In genomic region chr17:25273706-25274501, GRCm38 (mm10) we compare ENCODE assay signal across 8 mouse cellular contexts. TPM values are rescaled to one million over a fixed set of nuclear protein-coding genes. Genes with fewer than 3 reads are reported as not detected.
DNase-seq lines count a peak whose midpoint lies in the region; ATAC-seq lines count a peak whose summit lies in the region.

No protein-coding gene starts in this region.

- peaks cover 32% of the 10 kb centered on the region for H3K36me3 ChIP-seq in hindbrain, embryonic 10.5 days

- H3K27ac ChIP-seq in hindbrain, embryonic 10.5 days, result peak overlapping the region; percentile 100

- peak overlapping the region; percentile 96 for H3K4me3 ChIP-seq in hindbrain, embryonic 10.5 days

- H3K4me1 ChIP-seq in hindbrain, embryonic 10.5 days (replicated peaks), result peaks cover 47% of the 10 kb centered on the region

- under 1% methylated on average over 45 of the region's 45 CpGs for WGBS in hindbrain, embryonic 10.5 days

- peak; percentile 99 for DNase-seq in MN1 (ENCODE audit: low spot score)
- DNase-seq in cerebellum, adult 9-10 months, result peak; percentile 97
- DNase-seq in hindbrain, embryonic 10.5 days (ENCODE audit: low spot score), result peak; percentile 95
- DNase-seq in layer of hippocampus, adult 9-11 months, result peak; percentile 93
- DNase-seq in lung, postnatal 10 days, result peak; percentile 97
- DNase-seq in ovary, postnatal 36 days (ENCODE audit: low spot score), result peak; percentile 92
- peak; percentile 98 for DNase-seq in thymus, postnatal 25 days

- no peaks in the 10 kb centered on the region for H3K9me3 ChIP-seq in hindbrain, embryonic 10.5 days

- ATAC-seq in frontal cortex, adult (ENCODE audit: low TSS enrichment), result peak; percentile 76

- no peaks in the 10 kb centered on the region for H3K27me3 ChIP-seq in hindbrain, embryonic 10.5 days (ENCODE audit: insufficient read depth, poor library complexity, severe bottlenecking)

RNA-seq across cellular contexts. Expression of gene Ube2i, which starts 0.5 kb away (rescaled TPM):
- 862 and 894 TPM in 2 replicates for polyA plus RNA-seq in hindbrain, embryonic 10.5 days (2016; fragmentation: Nextera tagmentation; extraction: Ambion mirVana)

RNA-seq across cellular contexts. Expression of gene Baiap3, which starts 17.7 kb away (rescaled TPM):
- polyA plus RNA-seq in hindbrain, embryonic 10.5 days (2016; fragmentation: Nextera tagmentation; extraction: Ambion mirVana), result 2.3 and 3.5 TPM in 2 replicates

RNA-seq across cellular contexts. Expression of gene Prss34, which starts 24.3 kb away (rescaled TPM):
- not detected in 2 replicates for polyA plus RNA-seq in hindbrain, embryonic 10.5 days (2016; fragmentation: Nextera tagmentation; extraction: Ambion mirVana)

RNA-seq across cellular contexts. Expression of gene Tsr3, which starts 33.9 kb away (rescaled TPM):
- 76.9 and 86.4 TPM in 2 replicates for polyA plus RNA-seq in hindbrain, embryonic 10.5 days (2016; fragmentation: Nextera tagmentation; extraction: Ambion mirVana)

RNA-seq across cellular contexts. Expression of gene Gnptg, which starts 34.0 kb away (rescaled TPM):
- 63.3 and 73.2 TPM in 2 replicates for polyA plus RNA-seq in hindbrain, embryonic 10.5 days (2016; fragmentation: Nextera tagmentation; extraction: Ambion mirVana)

Comparison
In these comparisons a context has a peak if more than half of its experiments do, and no peak if none do; other contexts are left out.
1. Peak in every context shown above with its lines: DNase-seq, ATAC-seq, H3K4me3 ChIP-seq and H3K27ac ChIP-seq.